Mouse (Mus musculus) lung, adult 2 months (tissue): ENCODE results near the gene Cd72.

Source experiments
- CTCF ChIP-seq: fragments of 200-500 bp; IDR thresholded peaks from 2 replicates; pipeline ENCODE4 v1.5.1; 2011; ENCODE audit warnings: mild to moderate bottlenecking, low read length, control low read depth; ENCODE audit not compliant: insufficient read depth
- POLR2A ChIP-seq: fragments of 200-500 bp; IDR thresholded peaks from 2 replicates; pipeline ENCODE4 v1.6.1; 2011; ENCODE audit warnings: low read depth, mild to moderate bottlenecking, control low read depth, low read length, borderline replicate concordance; ENCODE audit errors: extremely low read depth

DNA sequence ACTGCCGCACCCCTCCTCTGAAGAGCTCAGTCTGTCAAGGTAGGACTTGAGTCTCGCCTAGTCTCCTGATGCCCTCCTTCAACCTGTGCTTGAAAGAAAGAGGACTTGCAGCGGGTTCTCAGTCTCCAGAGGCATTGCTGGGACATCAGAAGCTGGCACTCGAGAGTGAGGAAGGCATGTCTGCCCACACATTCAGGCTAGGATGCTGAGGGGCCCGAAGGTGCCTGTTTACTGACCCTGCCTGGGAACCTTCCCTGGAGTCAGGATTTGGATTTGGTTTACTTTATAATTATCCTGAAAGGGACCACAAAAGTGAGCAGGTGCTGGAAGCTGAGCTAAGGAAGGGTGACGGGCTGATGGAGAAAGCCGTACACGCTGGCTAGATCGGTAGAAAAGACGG, 52.9 kb downstream of the Cd72 start:
- TF ChIP-seq CTCF (no peak), POLR2A (no peak)
